Mouse (Mus musculus) C2C12 (cell line): Measurements from ENCODE around the gene Accsl. TPM values are rescaled to one million over a fixed set of nuclear protein-coding genes. Genes with fewer than 3 reads are reported as not detected.

ENCODE experiments used
- H3K27me3 ChIP-seq: one replicate; pipeline ENCODE4 v1.6.1; 2011; ENCODE audit not compliant: control insufficient read depth, insufficient read depth, insufficient read length
- H3K36me3 ChIP-seq: one replicate; pipeline ENCODE4 v1.6.1; 2011; ENCODE audit not compliant: control insufficient read depth, insufficient read depth
- H3K4me3 ChIP-seq: one replicate; pipeline ENCODE4 v1.5.1; 2011; ENCODE audit warnings: mild to moderate bottlenecking, control low read depth; ENCODE audit not compliant: poor library complexity, insufficient read depth, severe bottlenecking
- H3K79me2 ChIP-seq: one replicate; pipeline ENCODE4 v1.6.1; 2011; ENCODE audit not compliant: control insufficient read depth, insufficient read depth
- H3K79me3 ChIP-seq: one replicate; pipeline ENCODE4 v1.6.1; 2011; ENCODE audit warnings: low read depth, control low read depth
- H3ac ChIP-seq: one replicate; pipeline ENCODE3; 2011; ENCODE audit warnings: low read depth; ENCODE audit not compliant: control insufficient read depth, insufficient read length
- CEBPB ChIP-seq: IDR thresholded peaks from one replicate; pipeline ENCODE4 v1.6.1; 2011; ENCODE audit warnings: low read depth, mild to moderate bottlenecking, control low read depth, moderate library complexity
- CTCF ChIP-seq: IDR thresholded peaks from one replicate; pipeline ENCODE4 v1.5.1; 2011; ENCODE audit not compliant: control insufficient read depth, insufficient read depth, insufficient read length
- FOSL1 ChIP-seq: IDR thresholded peaks from one replicate; pipeline ENCODE4 v1.8.0; 2011; ENCODE audit warnings: mild to moderate bottlenecking, low read length; ENCODE audit not compliant: poor library complexity, insufficient read depth, severe bottlenecking
- MAX ChIP-seq: IDR thresholded peaks from one replicate; pipeline ENCODE4 v1.6.1; 2011; ENCODE audit warnings: mild to moderate bottlenecking, control low read depth
- MYOD1 ChIP-seq: IDR thresholded peaks from one replicate; pipeline ENCODE4 v1.6.1; 2011; ENCODE audit warnings: low read depth; ENCODE audit not compliant: control insufficient read depth, insufficient read length
- MYOG ChIP-seq: IDR thresholded peaks from one replicate; pipeline ENCODE4 v1.6.1; 2011; ENCODE audit not compliant: control insufficient read depth, insufficient read length; ENCODE audit errors: extremely low read depth
- USF1 ChIP-seq: IDR thresholded peaks from one replicate; pipeline ENCODE4 v1.6.1; 2011; ENCODE audit warnings: low read depth, mild to moderate bottlenecking, control low read depth, moderate library complexity
- polyA plus RNA-seq: library from polyadenylated mRNA; unstranded; fragments of >200 nt; fragmentation: generic; extraction: Trizol; gene quantifications from one replicate; pipeline ENCODE4 v1.2.1, GENCODE M21; 2012; ENCODE audit warnings: missing spikeins

The Accsl gene
- polyA plus RNA-seq, 1 experiment, result 0.15 TPM

- Histone ChIP-seq H3K4me3 (no peak overlapping the region), H3K79me2 (no peaks in the 10 kb centered on the region), H3K79me3 (no peaks in the 10 kb centered on the region), H3K27me3 (peaks cover 5% of the 10 kb centered on the region), H3ac (no peak overlapping the region), H3K36me3 (no peaks in the 10 kb centered on the region)
- TF ChIP-seq USF1 (no peak), CTCF (no peak), MAX (no peak), FOSL1 (no peak), CEBPB (no peak), MYOG (no peak), MYOD1 (no peak)
Observed at GRCm38 (mm10) chr2:93850317-93850944, 18.5 kb downstream of the Accsl start.

GRCm38 (mm10) chr2:93849505-93850089 is 19.4 kb downstream of the Accsl start, which contains the start of gene Accs:
Accs (minus strand) TSS chr2:93849943.
- Histone ChIP-seq H3K79me3 (no peaks in the 10 kb centered on the region), H3K79me2 (no peaks in the 10 kb centered on the region), H3K36me3 (no peaks in the 10 kb centered on the region), H3ac (peak within 1 kb of the TSS; percentile 74), H3K4me3 (peak within 1 kb of the TSS; percentile 37), H3K27me3 (peaks cover 4% of the 10 kb centered on the region)
- TF ChIP-seq MYOG (no peak), CTCF (peak; percentile 23)

- Histone ChIP-seq H3K4me3 (no peak overlapping the region), H3K79me3 (no peaks in the 10 kb centered on the region), H3ac (no peak overlapping the region), H3K79me2 (no peaks in the 10 kb centered on the region), H3K36me3 (peaks cover 5% of the 10 kb centered on the region), H3K27me3 (no peaks in the 10 kb centered on the region)
- TF ChIP-seq CEBPB (no peak), MYOG (no peak), MAX (no peak), USF1 (no peak), FOSL1 (no peak), CTCF (no peak), MYOD1 (no peak)
Observed at GRCm38 (mm10) chr2:93841349-93841748, 27.6 kb downstream of the Accsl start.

- Histone ChIP-seq H3K79me2 (no peaks in the 10 kb centered on the region), H3K27me3 (no peaks in the 10 kb centered on the region), H3K4me3 (no peak overlapping the region), H3K36me3 (peaks cover 5% of the 10 kb centered on the region), H3ac (no peak overlapping the region), H3K79me3 (no peaks in the 10 kb centered on the region)
- TF ChIP-seq CTCF, result no peak
- no peak for TF ChIP-seq MYOG
Observed at GRCm38 (mm10) chr2:93840109-93840508, 28.8 kb downstream of the Accsl start.

GRCm38 (mm10) chr2:93838931-93839330 is 30.0 kb downstream of the Accsl start:
- no peak overlapping the region for H3K4me3 ChIP-seq
- H3K79me2 ChIP-seq, result no peaks in the 10 kb centered on the region
- H3K27me3 ChIP-seq, result no peaks in the 10 kb centered on the region
- H3K79me3 ChIP-seq, result no peaks in the 10 kb centered on the region
- TF ChIP-seq MYOG (no peak), MYOD1 (no peak), CTCF (no peak), CEBPB (no peak), USF1 (no peak), MAX (no peak), FOSL1 (no peak)
- no peak overlapping the region for H3ac ChIP-seq
- peaks cover under 1% of the 10 kb centered on the region for H3K36me3 ChIP-seq

GRCm38 (mm10) chr2:93836232-93836785 is 32.6 kb downstream of the Accsl start:
- Histone ChIP-seq H3ac (no peak overlapping the region), H3K27me3 (no peaks in the 10 kb centered on the region), H3K79me3 (no peaks in the 10 kb centered on the region), H3K79me2 (no peaks in the 10 kb centered on the region), H3K36me3 (no peaks in the 10 kb centered on the region), H3K4me3 (no peak overlapping the region)
- no peak for TF ChIP-seq FOSL1
- no peak for TF ChIP-seq CTCF
